Mouse (Mus musculus) splenic B cell, adult 2 months (primary cell): ENCODE data around the gene Gm9639.
"Not testable (repeated sequence)": the region's sequence is repeated elsewhere in the genome, so short reads cannot be mapped to it uniquely, and the experiment has no call there.

Experiments
- DNase-seq: peaks from one replicate; pipeline ENCODE4 v3.0.0-alpha.2; 2011; ENCODE audit warnings: low read depth, low spot score
- H3K27me3 ChIP-seq: 2 replicates; pipeline ENCODE4 v1.6.1; 2012; ENCODE audit warnings: mild to moderate bottlenecking, low read length, moderate library complexity, mixed read lengths; ENCODE audit not compliant: control insufficient read depth, poor library complexity, insufficient read depth, severe bottlenecking
- H3K36me3 ChIP-seq: 2 replicates; pipeline ENCODE4 v1.6.1; 2012; ENCODE audit warnings: mild to moderate bottlenecking, low read length, moderate library complexity, mixed read lengths; ENCODE audit not compliant: control insufficient read depth, poor library complexity, insufficient read depth, severe bottlenecking

The Gm9639 gene

GRCm38 (mm10) chr10:77794976-77795375 is at the start of gene Gm9639:
Gm9639 (minus strand) TSS chr10:77795076.
- no peak for DNase-seq
- Histone ChIP-seq H3K27me3 (no peaks in the 10 kb centered on the region), H3K36me3 (no peaks in the 10 kb centered on the region)

GRCm38 (mm10) chr10:77839006-77839405 is 44.1 kb upstream of the Gm9639 start:
- no peak for DNase-seq
- no peaks in the 10 kb centered on the region for H3K27me3 ChIP-seq
- H3K36me3 ChIP-seq = no peaks in the 10 kb centered on the region

DNA sequence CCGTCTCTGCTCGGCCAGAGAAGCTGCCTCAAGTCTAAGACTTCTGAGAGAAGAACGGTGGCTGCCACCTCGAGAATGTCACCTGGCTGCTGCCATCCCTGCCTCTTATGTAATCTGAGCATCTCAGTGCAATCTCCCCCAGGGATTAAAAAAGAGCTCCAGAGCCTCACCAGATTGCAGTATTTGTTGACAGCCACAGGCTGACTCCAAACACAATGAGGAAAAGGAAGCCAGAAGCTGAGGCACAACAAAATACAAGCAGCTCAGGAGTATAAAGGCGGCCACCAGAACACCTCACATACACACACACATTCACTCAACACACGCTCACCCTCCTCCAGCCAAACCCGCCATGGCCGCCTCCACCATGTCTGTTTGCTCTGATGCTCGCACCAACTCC is 40.8 kb upstream of the Gm9639 start, which contains the start of gene Krtap10-10:
Gene Krtap10-10 (plus strand): TSS at position 301 of the 400 bp plus-strand sequence.
- no peaks in the 10 kb centered on the region for H3K27me3 ChIP-seq
- DNase-seq = no peak
- H3K36me3 ChIP-seq = no peaks in the 10 kb centered on the region

DNA sequence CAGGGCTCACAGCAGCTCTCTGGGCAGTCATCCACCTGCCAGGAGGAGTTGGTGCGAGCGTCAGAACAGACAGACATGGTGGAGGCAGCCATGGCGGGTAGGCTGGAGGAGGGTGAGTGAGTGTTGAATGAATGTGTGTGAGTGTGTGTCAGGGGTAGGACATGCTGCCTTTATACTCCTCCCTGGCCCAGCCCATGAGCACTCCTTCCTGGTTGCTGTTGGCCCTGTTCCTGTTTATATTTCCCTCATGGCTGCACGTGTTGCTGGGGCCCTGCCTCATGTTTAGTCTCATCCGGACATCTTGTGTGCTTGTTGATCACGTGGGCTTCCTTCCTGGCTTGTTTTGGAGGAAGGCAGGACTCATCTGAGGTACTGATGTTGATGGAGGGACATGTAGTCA is 32.1 kb upstream of the Gm9639 start, which contains the start of gene Krtap10-4:
Gene Krtap10-4 (minus strand): TSS at position 145 of the 400 bp plus-strand sequence.
- DNase-seq = no peak
- Histone ChIP-seq H3K36me3 (no peaks in the 10 kb centered on the region), H3K27me3 (no peaks in the 10 kb centered on the region)

DNA sequence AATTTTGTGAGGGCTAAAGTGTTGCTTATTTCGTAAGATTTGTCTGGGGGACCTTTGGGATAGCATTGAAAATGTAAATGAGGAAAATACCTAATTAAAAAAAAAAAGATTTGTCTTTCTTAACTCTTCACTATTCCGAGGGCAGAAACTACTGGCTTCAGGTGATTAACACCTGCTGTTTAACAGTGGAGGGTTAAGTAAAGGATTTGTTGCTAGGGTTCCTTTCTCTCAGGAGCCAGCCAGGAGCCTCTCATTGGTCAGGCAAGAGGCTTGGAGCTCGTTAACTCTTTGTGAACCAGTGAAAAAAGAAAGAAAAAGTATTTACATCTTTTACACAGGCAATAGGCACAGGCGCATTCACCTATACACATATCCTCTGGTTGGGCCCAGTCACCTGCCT is 24.3 kb upstream of the Gm9639 start:
- no peak for DNase-seq
- no peaks in the 10 kb centered on the region for H3K27me3 ChIP-seq
- H3K36me3 ChIP-seq = no peaks in the 10 kb centered on the region

- Histone ChIP-seq H3K27me3 (no peaks in the 10 kb centered on the region), H3K36me3 (no peaks in the 10 kb centered on the region)
- DNase-seq = no peak
These were observed 23.6 kb upstream of the Gm9639 start for GRCm38 (mm10) chr10:77818523-77818922.

DNA sequence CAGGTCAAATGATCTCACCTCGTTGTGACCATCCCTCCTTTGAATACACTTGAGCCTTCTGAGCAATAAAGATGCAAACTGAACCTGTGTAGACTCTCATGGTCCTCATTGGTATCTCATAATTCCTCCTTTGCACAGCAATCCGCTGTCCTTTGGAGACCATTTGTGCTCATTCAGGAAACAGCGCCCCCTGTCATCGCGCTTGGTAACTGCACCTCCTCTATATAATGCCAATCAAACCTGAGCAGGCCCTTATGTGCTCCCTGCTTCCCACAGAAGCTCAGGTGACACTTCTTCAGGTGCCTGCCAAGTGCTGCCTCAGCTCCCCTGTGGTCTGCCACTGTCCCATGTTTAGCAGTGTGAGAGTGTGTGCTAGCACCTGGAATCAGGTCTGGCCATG is 20.6 kb upstream of the Gm9639 start:
- peak; percentile 49 for DNase-seq
- Histone ChIP-seq H3K27me3 (no peaks in the 10 kb centered on the region), H3K36me3 (no peaks in the 10 kb centered on the region)

DNA sequence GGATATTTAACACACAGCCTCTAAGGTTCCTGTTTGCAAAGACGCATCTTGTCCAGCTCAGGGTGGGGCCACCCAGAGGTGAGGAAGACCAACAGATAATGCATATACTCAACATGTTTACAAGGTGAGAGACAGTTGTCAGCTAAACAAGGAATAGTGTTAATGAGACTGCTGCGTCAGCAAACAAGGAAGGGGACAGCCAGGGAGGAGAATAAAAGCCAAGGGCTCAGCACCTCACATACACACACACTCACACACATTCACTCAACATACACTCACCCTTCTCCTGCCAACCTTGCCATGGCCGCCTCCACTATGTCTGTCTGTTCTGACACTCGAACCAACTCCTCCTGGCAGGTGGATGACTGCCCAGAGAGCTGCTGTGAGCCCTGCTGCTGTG is 19.5 kb upstream of the Gm9639 start, which contains the start of gene Gm2696:
Gene Gm2696 (plus strand): TSS at position 301 of the 400 bp plus-strand sequence.
- no peaks in the 10 kb centered on the region for H3K36me3 ChIP-seq
- no peak for DNase-seq

DNA sequence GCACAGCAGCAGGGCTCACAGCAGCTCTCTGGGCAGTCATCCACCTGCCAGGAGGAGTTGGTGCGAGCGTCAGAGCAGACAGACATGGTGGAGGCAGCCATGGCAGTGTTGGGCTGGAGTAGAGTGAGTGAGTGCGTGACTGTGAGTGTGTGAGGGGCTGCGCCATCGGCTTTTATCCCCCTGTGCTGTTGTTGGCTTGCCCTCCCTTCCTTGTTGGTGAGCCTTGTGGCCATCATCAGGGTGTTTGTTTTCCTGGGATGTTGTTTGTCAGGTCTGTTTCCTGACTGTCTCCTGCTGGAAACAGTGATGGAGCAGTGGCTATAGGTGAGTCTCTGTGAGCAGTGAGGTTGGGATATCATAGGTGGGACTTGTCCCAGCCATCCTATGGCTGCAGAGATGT is 16.9 kb upstream of the Gm9639 start, which contains the start of gene Gm9507:
Gene Gm9507 (minus strand): TSS at position 101 of the 400 bp plus-strand sequence.
- Histone ChIP-seq H3K36me3 (no peaks in the 10 kb centered on the region), H3K27me3 (no peaks in the 10 kb centered on the region)
- DNase-seq = no peak

More for the DNA sequence above, 19.5 kb upstream of the Gm9639 start, which contains the start of gene Gm2696:
- no peaks in the 10 kb centered on the region for H3K27me3 ChIP-seq

- H3K36me3 ChIP-seq = no peaks in the 10 kb centered on the region
- no peak for DNase-seq
- H3K27me3 ChIP-seq = no peaks in the 10 kb centered on the region
These were observed 9.2 kb upstream of the Gm9639 start for GRCm38 (mm10) chr10:77804095-77804494.

GRCm38 (mm10) chr10:77798921-77799508 is 4.1 kb upstream of the Gm9639 start, which contains the start of gene Gm19668:
Gm19668 (minus strand) TSS chr10:77799133.
- H3K27me3 ChIP-seq = no peaks in the 10 kb centered on the region
- no peaks in the 10 kb centered on the region for H3K36me3 ChIP-seq
- no peak for DNase-seq

- not testable (repeated sequence) for DNase-seq, H3K36me3 ChIP-seq, H3K27me3 ChIP-seq
These were observed 3.5 kb upstream of the Gm9639 start for GRCm38 (mm10) chr10:77798164-77798920.

GRCm38 (mm10) chr10:77797677-77798076 is 2.8 kb upstream of the Gm9639 start:
- no peak for DNase-seq
- Histone ChIP-seq H3K27me3 (no peaks in the 10 kb centered on the region), H3K36me3 (no peaks in the 10 kb centered on the region)

DNA sequence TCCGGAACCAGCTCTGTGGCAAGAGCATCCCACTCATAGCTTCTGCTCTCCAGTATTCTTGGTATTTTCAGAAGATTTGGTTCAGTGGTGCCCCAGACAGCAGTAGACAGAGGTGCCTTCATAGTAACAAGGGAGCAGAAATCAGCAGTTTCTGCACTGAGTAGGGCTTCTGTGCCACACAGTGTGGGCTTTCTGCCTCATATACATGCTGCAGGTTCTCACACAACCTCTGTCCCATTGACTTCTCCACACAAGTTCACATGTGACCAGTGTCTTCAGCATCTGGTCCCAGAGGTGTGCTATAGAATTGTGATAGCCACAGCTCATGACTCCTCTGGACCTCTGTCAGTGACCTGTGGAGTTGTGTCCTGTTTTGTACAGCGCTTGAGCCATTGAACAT is 6.3 kb downstream of the Gm9639 start:
- H3K27me3 ChIP-seq = no peaks in the 10 kb centered on the region
- no peaks in the 10 kb centered on the region for H3K36me3 ChIP-seq
- DNase-seq = no peak

DNA sequence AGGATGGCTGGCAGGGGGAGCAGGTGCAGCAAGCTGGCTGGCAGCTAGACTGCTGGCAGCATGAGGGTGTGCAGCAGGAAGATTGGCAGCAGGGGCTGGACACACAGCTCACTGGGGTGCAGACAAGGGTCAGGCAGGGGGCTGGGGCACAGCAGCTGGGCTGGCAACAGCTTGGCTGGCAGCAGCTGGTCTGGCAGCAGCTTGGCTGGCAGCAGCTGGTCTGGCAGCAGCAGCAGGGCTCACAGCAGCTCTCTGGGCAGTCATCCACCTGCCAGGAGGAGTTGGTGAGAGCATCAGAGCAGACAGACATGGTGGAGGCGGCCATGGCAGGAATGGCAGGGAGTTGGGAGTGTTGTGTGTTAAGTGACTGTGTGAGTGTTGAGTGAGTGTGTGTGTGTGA is 7.0 kb downstream of the Gm9639 start, which contains the start of gene Gm7137:
Gene Gm7137 (minus strand): TSS at position 325 of the 400 bp plus-strand sequence.
- DNase-seq, H3K36me3 ChIP-seq: not testable (repeated sequence)

More for the DNA sequence above, 7.0 kb downstream of the Gm9639 start, which contains the start of gene Gm7137:
- H3K27me3 ChIP-seq = not testable (repeated sequence)
